Mouse (Mus musculus): ENCODE measurements around the gene Ush1g. TPM values are rescaled to one million over a fixed set of nuclear protein-coding genes. Genes with fewer than 3 reads are reported as not detected.

Gene Ush1g
- polyA plus RNA-seq (2015; fragmentation: Nextera tagmentation; extraction: Ambion mirVana) = 0.10 TPM in 2 replicates

- Histone ChIP-seq H3K36me3 (ENCODE audit: control insufficient read depth, insufficient read depth) (no peaks in the 10 kb centered on the region), H3K27ac (ENCODE audit: low read length) (no peak within 1 kb of the TSS), H3K4me2 (ENCODE audit: low read length) (0 out of 2 replicates have a peak within 1 kb of the TSS, but pooled peaks have one; percentile 8), H3K9me3 (ENCODE audit: control insufficient read depth, low read length) (no peaks in the 10 kb centered on the region), H3K9ac (replicated peaks; ENCODE audit: low read depth, low read length) (no peak within 1 kb of the TSS), H3K4me3 (replicated peaks; ENCODE audit: low read length) (peak within 1 kb of the TSS; percentile 0; the same call in 1 of the 2 replicates), H3K27me3 (replicated peaks; ENCODE audit: control insufficient read depth, insufficient read depth, low read length) (peaks cover 70% of the 10 kb centered on the region), H3K4me1 (replicated peaks; ENCODE audit: control insufficient read depth, insufficient read depth, low read length) (peaks cover 24% of the 10 kb centered on the region)
- peak; percentile 47 for ATAC-seq
- 6% methylated on average over 31 of the region's 35 CpGs for WGBS
Observed at GRCm38 (mm10) chr11:115321906-115322693, at the start of gene Ush1g. TSS of gene Ush1g (minus strand) at chr11:115322041.

- no peaks in the 10 kb centered on the region for H3K36me3 ChIP-seq (ENCODE audit: control insufficient read depth, insufficient read depth)
- H3K4me1 ChIP-seq (replicated peaks; ENCODE audit: control insufficient read depth, insufficient read depth, low read length) = peaks cover 28% of the 10 kb centered on the region
- H3K4me2 ChIP-seq (ENCODE audit: low read length) = no peak overlapping the region
- no peak overlapping the region for H3K4me3 ChIP-seq (replicated peaks; ENCODE audit: low read length)
- 70% methylated on average over 8 of the region's 8 CpGs for WGBS
- H3K9me3 ChIP-seq (ENCODE audit: control insufficient read depth, low read length) = no peaks in the 10 kb centered on the region
- no peaks in the 10 kb centered on the region for H3K27me3 ChIP-seq (replicated peaks; ENCODE audit: control insufficient read depth, insufficient read depth, low read length)
- no peak overlapping the region for H3K9ac ChIP-seq (replicated peaks; ENCODE audit: low read depth, low read length)
- no peak overlapping the region for H3K27ac ChIP-seq (ENCODE audit: low read length)
- no peak for ATAC-seq
Observed at GRCm38 (mm10) chr11:115371354-115371753, 49.5 kb upstream of the Ush1g start.

GRCm38 (mm10) chr11:115370368-115370767, 48.5 kb upstream of the Ush1g start:
- no peaks in the 10 kb centered on the region for H3K36me3 ChIP-seq (ENCODE audit: control insufficient read depth, insufficient read depth)
- ATAC-seq = no peak
- H3K27ac ChIP-seq (ENCODE audit: low read length) = no peak overlapping the region
- H3K4me1 ChIP-seq (replicated peaks; ENCODE audit: control insufficient read depth, insufficient read depth, low read length) = peaks cover 33% of the 10 kb centered on the region
- H3K9ac ChIP-seq (replicated peaks; ENCODE audit: low read depth, low read length) = no peak overlapping the region
- 63% methylated on average over 7 of the region's 7 CpGs for WGBS
- no peaks in the 10 kb centered on the region for H3K27me3 ChIP-seq (replicated peaks; ENCODE audit: control insufficient read depth, insufficient read depth, low read length)
- no peak overlapping the region for H3K4me3 ChIP-seq (replicated peaks; ENCODE audit: low read length)
- H3K4me2 ChIP-seq (ENCODE audit: low read length) = no peak overlapping the region
- H3K9me3 ChIP-seq (ENCODE audit: control insufficient read depth, low read length) = no peaks in the 10 kb centered on the region

- Histone ChIP-seq H3K4me1 (replicated peaks; ENCODE audit: control insufficient read depth, insufficient read depth, low read length) (peaks cover 18% of the 10 kb centered on the region), H3K36me3 (ENCODE audit: control insufficient read depth, insufficient read depth) (no peaks in the 10 kb centered on the region), H3K27me3 (replicated peaks; ENCODE audit: control insufficient read depth, insufficient read depth, low read length) (no peaks in the 10 kb centered on the region), H3K4me3 (replicated peaks; ENCODE audit: low read length) (peak within 1 kb of the TSS; percentile 81), H3K9ac (replicated peaks; ENCODE audit: low read depth, low read length) (peak within 1 kb of the TSS; percentile 72), H3K9me3 (ENCODE audit: control insufficient read depth, low read length) (no peaks in the 10 kb centered on the region), H3K27ac (ENCODE audit: low read length) (peak within 1 kb of the TSS; percentile 68), H3K4me2 (ENCODE audit: low read length) (peak within 1 kb of the TSS; percentile 95)
- under 1% methylated on average over 38 of the region's 39 CpGs for WGBS
- ATAC-seq = peak; percentile 85
Observed at GRCm38 (mm10) chr11:115367395-115367944, 45.6 kb upstream of the Ush1g start, which contains the start of gene Hid1. TSS of gene Hid1 (minus strand) at chr11:115367756.

- peak overlapping the region; percentile 81 for H3K4me3 ChIP-seq (replicated peaks; ENCODE audit: low read length)
- no peaks in the 10 kb centered on the region for H3K36me3 ChIP-seq (ENCODE audit: control insufficient read depth, insufficient read depth)
- no peaks in the 10 kb centered on the region for H3K27me3 ChIP-seq (replicated peaks; ENCODE audit: control insufficient read depth, insufficient read depth, low read length)
- H3K27ac ChIP-seq (ENCODE audit: low read length) = peak overlapping the region; percentile 68
- under 1% methylated on average over 28 of the region's 28 CpGs for WGBS
- ATAC-seq = peak; percentile 81
- no peaks in the 10 kb centered on the region for H3K9me3 ChIP-seq (ENCODE audit: control insufficient read depth, low read length)
- H3K9ac ChIP-seq (replicated peaks; ENCODE audit: low read depth, low read length) = peak overlapping the region; percentile 72
- H3K4me1 ChIP-seq (replicated peaks; ENCODE audit: control insufficient read depth, insufficient read depth, low read length) = peaks cover 18% of the 10 kb centered on the region
- peak overlapping the region; percentile 95 for H3K4me2 ChIP-seq (ENCODE audit: low read length)
Observed at GRCm38 (mm10) chr11:115366706-115367394, 45.0 kb upstream of the Ush1g start.

- WGBS = 43% methylated on average over 7 of the region's 7 CpGs
- no peaks in the 10 kb centered on the region for H3K27me3 ChIP-seq (replicated peaks; ENCODE audit: control insufficient read depth, insufficient read depth, low read length)
- ATAC-seq = no peak; the same call in 1 of the 2 replicates
Observed at GRCm38 (mm10) chr11:115366039-115366705, 44.3 kb upstream of the Ush1g start.

GRCm38 (mm10) chr11:115364136-115364535, 42.3 kb upstream of the Ush1g start:
- Histone ChIP-seq H3K9me3 (ENCODE audit: control insufficient read depth, low read length) (no peaks in the 10 kb centered on the region), H3K4me3 (replicated peaks; ENCODE audit: low read length) (no peak overlapping the region), H3K36me3 (ENCODE audit: control insufficient read depth, insufficient read depth) (no peaks in the 10 kb centered on the region), H3K4me2 (ENCODE audit: low read length) (no peak overlapping the region), H3K27me3 (replicated peaks; ENCODE audit: control insufficient read depth, insufficient read depth, low read length) (no peaks in the 10 kb centered on the region), H3K9ac (replicated peaks; ENCODE audit: low read depth, low read length) (no peak overlapping the region), H3K4me1 (replicated peaks; ENCODE audit: control insufficient read depth, insufficient read depth, low read length) (peaks cover 21% of the 10 kb centered on the region), H3K27ac (ENCODE audit: low read length) (no peak overlapping the region)
- 89% methylated on average over 3 of the region's 3 CpGs for WGBS
- ATAC-seq = no peak

More at GRCm38 (mm10) chr11:115366039-115366705, 44.3 kb upstream of the Ush1g start:
- Histone ChIP-seq H3K4me1 (replicated peaks; ENCODE audit: control insufficient read depth, insufficient read depth, low read length) (peaks cover 18% of the 10 kb centered on the region), H3K4me2 (ENCODE audit: low read length) (peak overlapping the region; percentile 95), H3K36me3 (ENCODE audit: control insufficient read depth, insufficient read depth) (no peaks in the 10 kb centered on the region), H3K4me3 (replicated peaks; ENCODE audit: low read length) (peak overlapping the region; percentile 81), H3K9ac (replicated peaks; ENCODE audit: low read depth, low read length) (peak overlapping the region; percentile 72; the same call in 1 of the 2 replicates), H3K9me3 (ENCODE audit: control insufficient read depth, low read length) (no peaks in the 10 kb centered on the region), H3K27ac (ENCODE audit: low read length) (no peak overlapping the region)

GRCm38 (mm10) chr11:115359726-115360125, 37.9 kb upstream of the Ush1g start:
- no peak for ATAC-seq
- no peaks in the 10 kb centered on the region for H3K9me3 ChIP-seq (ENCODE audit: control insufficient read depth, low read length)
- H3K27ac ChIP-seq (ENCODE audit: low read length) = no peak overlapping the region
- H3K4me2 ChIP-seq (ENCODE audit: low read length) = no peak overlapping the region
- H3K9ac ChIP-seq (replicated peaks; ENCODE audit: low read depth, low read length) = no peak overlapping the region
- H3K4me1 ChIP-seq (replicated peaks; ENCODE audit: control insufficient read depth, insufficient read depth, low read length) = peaks cover 10% of the 10 kb centered on the region
- H3K27me3 ChIP-seq (replicated peaks; ENCODE audit: control insufficient read depth, insufficient read depth, low read length) = no peaks in the 10 kb centered on the region
- no peak overlapping the region for H3K4me3 ChIP-seq (replicated peaks; ENCODE audit: low read length)
- H3K36me3 ChIP-seq (ENCODE audit: control insufficient read depth, insufficient read depth) = no peaks in the 10 kb centered on the region
- 69% methylated on average over 6 of the region's 6 CpGs for WGBS
